Mouse (Mus musculus): ENCODE data around the gene Osbp2. TPM values are rescaled to one million over a fixed set of nuclear protein-coding genes. Genes with fewer than 3 reads are reported as not detected.
A peak's percentile ranks its signal among the peaks of the same experiment; 100 is the strongest.

Osbp2 gene
- total RNA-seq, 1 experiment from 2014 or later = not detected

- no peak for ATAC-seq (ENCODE audit: extremely low read depth, insufficient number of reproducible peaks, low FRiP score, poor library complexity, severe bottlenecking)
Observed at GRCm38 (mm10) chr11:3684232-3684631, 179.5 kb downstream of the Osbp2 start.

GRCm38 (mm10) chr11:3683696-3684095 lies 180.0 kb downstream of the Osbp2 start:
- no peak for ATAC-seq (ENCODE audit: extremely low read depth, insufficient number of reproducible peaks, low FRiP score, poor library complexity, severe bottlenecking)

GRCm38 (mm10) chr11:3679771-3680170 lies 183.9 kb downstream of the Osbp2 start:
- no peak for ATAC-seq (ENCODE audit: extremely low read depth, insufficient number of reproducible peaks, low FRiP score, poor library complexity, severe bottlenecking)

- no peak for ATAC-seq (ENCODE audit: extremely low read depth, insufficient number of reproducible peaks, low FRiP score, poor library complexity, severe bottlenecking)
Observed at GRCm38 (mm10) chr11:3677204-3677603, 186.5 kb downstream of the Osbp2 start.

GRCm38 (mm10) chr11:3676423-3676822 lies 187.3 kb downstream of the Osbp2 start:
- ATAC-seq (ENCODE audit: extremely low read depth, insufficient number of reproducible peaks, low FRiP score, poor library complexity, severe bottlenecking) = peak; percentile 26; the same call in 1 of the 2 replicates

GRCm38 (mm10) chr11:3674545-3674944 lies 189.2 kb downstream of the Osbp2 start:
- ATAC-seq (ENCODE audit: extremely low read depth, insufficient number of reproducible peaks, low FRiP score, poor library complexity, severe bottlenecking) = no peak

GRCm38 (mm10) chr11:3671000-3671628 lies 192.6 kb downstream of the Osbp2 start:
- ATAC-seq (ENCODE audit: extremely low read depth, insufficient number of reproducible peaks, low FRiP score, poor library complexity, severe bottlenecking) = no peak

GRCm38 (mm10) chr11:3669849-3670248 lies 193.9 kb downstream of the Osbp2 start:
- no peak for ATAC-seq (ENCODE audit: extremely low read depth, insufficient number of reproducible peaks, low FRiP score, poor library complexity, severe bottlenecking)

- ATAC-seq (ENCODE audit: extremely low read depth, insufficient number of reproducible peaks, low FRiP score, poor library complexity, severe bottlenecking) = no peak
Observed at GRCm38 (mm10) chr11:3668768-3669167, 194.9 kb downstream of the Osbp2 start.

- no peak for ATAC-seq (ENCODE audit: extremely low read depth, insufficient number of reproducible peaks, low FRiP score, poor library complexity, severe bottlenecking)
Observed at GRCm38 (mm10) chr11:3667506-3667905, 196.2 kb downstream of the Osbp2 start.

GRCm38 (mm10) chr11:3661964-3662363 lies 201.7 kb downstream of the Osbp2 start:
- no peak for ATAC-seq (ENCODE audit: extremely low read depth, insufficient number of reproducible peaks, low FRiP score, poor library complexity, severe bottlenecking)

Other genes with a start within 250 kb of the Osbp2 start
- 29.5 and 30.0 TPM in 2 replicates for gene Morc2a, start 214.7 kb downstream of the Osbp2 start, total RNA-seq (2017)
- 0.25 and 0.47 TPM in 2 replicates for gene 4921536K21Rik, start 31.2 kb upstream of the Osbp2 start, total RNA-seq (2017)
- gene Dusp18, start 31.3 kb upstream of the Osbp2 start, total RNA-seq (2017) = 0.81 and 1.5 TPM in 2 replicates
- 2.9 and 3.6 TPM in 2 replicates for gene Slc35e4, start 50.8 kb upstream of the Osbp2 start, total RNA-seq (2017)
- 80.5 and 82.4 TPM in 2 replicates for gene Tcn2, start 68.3 kb upstream of the Osbp2 start, total RNA-seq (2017)
- 42.6 and 51.2 TPM in 2 replicates for gene Pes1, start 100.1 kb upstream of the Osbp2 start, total RNA-seq (2017)
- gene 4930556J24Rik, start 112.9 kb upstream of the Osbp2 start, total RNA-seq (2017) = not detected in 2 replicates
- gene Gal3st1, start 119.7 kb upstream of the Osbp2 start, total RNA-seq (2017) = not detected in 2 replicates
- gene Sec14l4, start 167.6 kb upstream of the Osbp2 start, total RNA-seq (2017) = not detected in 2 replicates
- gene Sec14l3, start 200.9 kb upstream of the Osbp2 start, total RNA-seq (2017) = not detected in 2 replicates
- gene Mtfp1, start 231.5 kb upstream of the Osbp2 start, total RNA-seq (2017) = 1.8 TPM in 1 of 2 replicates, not detected in the other